Mouse (Mus musculus): Measurements from ENCODE around the gene Zfp420. TPM values are rescaled to one million over a fixed set of nuclear protein-coding genes. Genes with fewer than 3 reads are reported as not detected.

Gene Zfp420
- polyA plus RNA-seq, 1 experiment, result 4.8 TPM

DNA sequence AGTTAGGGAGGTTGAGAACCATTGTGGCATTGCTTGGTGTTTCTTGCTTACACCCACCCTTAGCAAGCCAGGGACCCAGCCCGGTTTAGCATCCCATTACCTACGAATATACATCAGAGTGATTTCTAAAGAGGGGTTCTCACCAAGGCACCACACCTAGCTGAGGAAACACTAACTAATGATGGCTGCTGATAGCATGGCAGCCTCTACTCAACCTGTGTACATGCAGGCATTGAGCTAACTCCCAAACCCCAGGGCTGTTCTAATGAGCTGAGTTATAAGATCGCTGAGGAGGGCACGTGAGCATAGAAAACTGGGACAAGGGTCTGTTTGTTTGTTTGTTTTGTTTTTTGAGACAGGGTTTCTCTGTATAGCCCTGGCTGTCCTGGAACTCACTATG is 33.0 kb downstream of the Zfp420 start:
- Histone ChIP-seq H3K4me1 (ENCODE audit: control insufficient read depth, insufficient read depth, low read length) (no peaks in the 10 kb centered on the region), H3K4me3 (ENCODE audit: insufficient read depth, low read length) (no peak overlapping the region), H3K27ac (ENCODE audit: insufficient read depth, low read depth, low read length) (no peak overlapping the region)
- TF ChIP-seq POLR2A (IDR thresholded peaks at IDR 0.05; ENCODE audit: borderline replicate concordance, low read depth, low read length) (no peak), CTCF (IDR thresholded peaks at IDR 0.05; ENCODE audit: low read depth, low read length) (no peak)

DNA sequence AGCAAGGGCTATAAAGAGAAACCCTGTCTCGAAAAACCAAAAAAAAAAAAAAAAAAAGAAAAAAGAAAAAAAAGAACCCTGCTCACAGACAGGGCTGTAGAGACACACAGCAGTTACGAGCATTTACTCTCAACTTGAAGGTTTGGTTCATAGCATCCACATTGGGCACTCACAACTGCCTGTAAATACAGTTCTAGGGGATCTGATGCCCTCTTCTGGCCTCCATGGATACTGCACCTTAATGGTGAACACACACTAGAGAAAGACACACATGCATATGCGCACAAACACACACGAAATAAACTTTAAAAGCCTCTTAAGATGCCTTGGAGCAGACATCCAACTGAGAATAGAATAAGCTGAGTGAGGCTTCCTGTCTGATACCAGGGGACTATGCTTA is 38.6 kb downstream of the Zfp420 start:
- H3K4me3 ChIP-seq (ENCODE audit: insufficient read depth, low read length), result no peak overlapping the region
- no peak overlapping the region for H3K27ac ChIP-seq (ENCODE audit: insufficient read depth, low read depth, low read length)
- no peaks in the 10 kb centered on the region for H3K4me1 ChIP-seq (ENCODE audit: control insufficient read depth, insufficient read depth, low read length)
- no peak for TF ChIP-seq POLR2A (IDR thresholded peaks at IDR 0.05; ENCODE audit: borderline replicate concordance, low read depth, low read length)
- TF ChIP-seq CTCF (IDR thresholded peaks at IDR 0.05; ENCODE audit: low read depth, low read length), result no peak

- H3K4me3 ChIP-seq (ENCODE audit: insufficient read depth, low read length), result no peak overlapping the region
- H3K4me1 ChIP-seq (ENCODE audit: control insufficient read depth, insufficient read depth, low read length), result peaks cover 3% of the 10 kb centered on the region
- no peak for TF ChIP-seq POLR2A (IDR thresholded peaks at IDR 0.05; ENCODE audit: borderline replicate concordance, low read depth, low read length)
- no peak for TF ChIP-seq CTCF (IDR thresholded peaks at IDR 0.05; ENCODE audit: low read depth, low read length)
- no peak overlapping the region for H3K27ac ChIP-seq (ENCODE audit: insufficient read depth, low read depth, low read length)
Observed at GRCm38 (mm10) chr7:29904101-29904500, 44.3 kb downstream of the Zfp420 start.

DNA sequence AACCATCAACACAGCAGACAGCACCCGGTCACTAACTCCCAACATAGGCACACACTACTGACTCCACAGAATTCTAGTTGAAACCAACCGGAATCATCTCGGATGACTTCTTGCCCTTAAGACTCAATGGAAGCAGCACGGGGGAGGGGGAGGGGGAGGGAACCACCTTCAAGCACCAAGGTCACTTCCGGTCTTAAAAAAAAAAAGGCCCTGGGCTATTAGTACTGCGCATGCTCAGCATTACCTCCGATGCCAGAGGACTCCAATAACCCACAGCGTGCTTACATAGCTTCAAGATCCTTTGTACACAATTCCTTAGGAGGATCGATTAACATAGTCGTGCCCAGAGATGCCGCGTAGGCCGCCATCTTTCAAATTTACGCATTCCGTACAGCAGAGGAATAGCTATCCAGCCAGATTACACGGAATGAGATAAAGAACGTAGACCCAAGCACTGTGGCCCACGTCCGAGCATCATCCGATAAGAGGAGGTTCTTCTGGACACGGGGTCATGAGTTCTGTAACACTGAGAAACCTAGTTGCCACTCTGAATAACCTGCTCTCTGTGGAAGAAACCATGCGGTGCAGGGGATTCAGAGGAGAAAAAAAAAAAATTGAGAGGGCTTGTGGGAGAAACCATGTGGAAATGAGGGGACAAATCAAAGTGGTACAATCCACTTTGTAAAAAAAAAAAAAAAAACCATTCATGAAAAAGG is 46.3 kb downstream of the Zfp420 start, which contains the start of gene Zfp27:
Zfp27 (minus strand) TSS at position 607 of the 716 bp plus-strand sequence.
- no peak for TF ChIP-seq CTCF (IDR thresholded peaks at IDR 0.05; ENCODE audit: low read depth, low read length)
- TF ChIP-seq POLR2A (IDR thresholded peaks at IDR 0.05; ENCODE audit: borderline replicate concordance, low read depth, low read length), result no peak
- Histone ChIP-seq H3K27ac (ENCODE audit: insufficient read depth, low read depth, low read length) (peak within 1 kb of the TSS; percentile 83), H3K4me1 (ENCODE audit: control insufficient read depth, insufficient read depth, low read length) (peaks cover 7% of the 10 kb centered on the region), H3K4me3 (ENCODE audit: insufficient read depth, low read length) (peak within 1 kb of the TSS; percentile 87)

DNA sequence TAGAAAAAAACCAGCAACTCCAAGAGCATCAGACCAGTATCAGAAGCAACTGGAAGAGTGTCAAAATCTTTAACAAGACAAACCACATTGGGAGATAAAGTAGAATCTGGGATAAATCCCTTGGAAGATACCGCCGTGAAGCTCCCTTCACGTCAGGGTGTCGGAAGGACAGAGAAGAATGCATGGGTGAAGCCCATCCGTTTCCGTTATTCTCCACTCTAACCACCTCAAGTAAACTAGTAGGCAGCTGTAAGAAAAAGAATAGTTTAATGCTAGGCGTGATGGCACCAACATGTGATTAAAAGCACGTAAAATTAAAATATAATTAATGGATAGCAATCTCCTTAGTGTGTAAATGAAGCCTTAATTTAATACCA is 46.9 kb downstream of the Zfp420 start:
- Histone ChIP-seq H3K27ac (ENCODE audit: insufficient read depth, low read depth, low read length) (peak overlapping the region; percentile 83; the same call in 1 of the 2 replicates), H3K4me3 (ENCODE audit: insufficient read depth, low read length) (peak overlapping the region; percentile 87), H3K4me1 (ENCODE audit: control insufficient read depth, insufficient read depth, low read length) (peaks cover 7% of the 10 kb centered on the region)
- TF ChIP-seq CTCF (IDR thresholded peaks at IDR 0.05; ENCODE audit: low read depth, low read length) (no peak), POLR2A (IDR thresholded peaks at IDR 0.05; ENCODE audit: borderline replicate concordance, low read depth, low read length) (no peak)

- Histone ChIP-seq H3K4me1 (ENCODE audit: control insufficient read depth, insufficient read depth, low read length) (peaks cover 7% of the 10 kb centered on the region), H3K4me3 (ENCODE audit: insufficient read depth, low read length) (no peak overlapping the region), H3K27ac (ENCODE audit: insufficient read depth, low read depth, low read length) (no peak overlapping the region)
- TF ChIP-seq CTCF (IDR thresholded peaks at IDR 0.05; ENCODE audit: low read depth, low read length) (no peak), POLR2A (IDR thresholded peaks at IDR 0.05; ENCODE audit: borderline replicate concordance, low read depth, low read length) (no peak)
Observed at GRCm38 (mm10) chr7:29907206-29907605, 47.4 kb downstream of the Zfp420 start.

DNA sequence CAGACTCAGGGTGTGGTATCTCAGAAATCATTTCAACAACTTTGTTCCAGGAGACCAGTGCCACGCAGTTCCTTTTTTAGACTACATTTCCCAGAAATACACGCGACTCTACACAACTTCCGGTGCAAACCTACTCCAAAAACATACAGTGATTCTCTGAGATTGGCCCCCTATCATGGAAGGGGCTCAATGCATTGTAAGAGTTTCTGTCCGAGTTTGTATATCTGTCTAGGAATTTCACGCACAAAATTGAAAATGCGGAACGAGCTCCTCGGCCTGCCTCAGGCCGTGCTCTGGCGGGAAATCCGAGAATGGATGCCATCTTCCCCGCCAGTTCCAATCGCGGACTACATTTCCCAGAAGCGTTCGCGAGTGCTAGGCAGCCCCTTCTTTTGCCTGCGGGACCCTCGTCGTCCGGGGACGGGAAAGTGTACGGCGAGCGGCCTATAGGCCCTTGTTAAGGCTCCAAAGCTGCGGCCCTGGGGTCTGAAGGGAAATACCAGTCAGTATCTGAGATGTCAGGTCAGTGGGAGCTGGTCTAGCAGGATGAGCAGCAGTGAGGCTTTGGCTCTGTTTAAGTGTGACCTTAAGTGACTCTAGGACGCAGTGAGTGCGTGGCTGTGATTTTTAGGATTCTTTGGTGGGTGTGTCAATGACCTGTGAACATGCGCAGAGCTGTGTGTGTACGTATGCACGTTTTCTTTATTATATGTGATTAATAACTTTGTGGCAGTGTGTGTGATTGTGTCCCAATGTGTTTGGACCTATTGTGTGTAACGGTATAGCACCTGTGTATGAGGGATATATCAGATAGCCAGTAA is 48.6 kb downstream of the Zfp420 start, which contains the start of gene Zfp383:
Zfp383 (plus strand) TSS at position 94 of the 821 bp plus-strand sequence.
- Histone ChIP-seq H3K27ac (ENCODE audit: insufficient read depth, low read depth, low read length) (peak within 1 kb of the TSS; percentile 66), H3K4me1 (ENCODE audit: control insufficient read depth, insufficient read depth, low read length) (peaks cover 7% of the 10 kb centered on the region), H3K4me3 (ENCODE audit: insufficient read depth, low read length) (peak within 1 kb of the TSS; percentile 93)
- TF ChIP-seq CTCF (IDR thresholded peaks at IDR 0.05; ENCODE audit: low read depth, low read length) (no peak), POLR2A (IDR thresholded peaks at IDR 0.05; ENCODE audit: borderline replicate concordance, low read depth, low read length) (no peak)

DNA sequence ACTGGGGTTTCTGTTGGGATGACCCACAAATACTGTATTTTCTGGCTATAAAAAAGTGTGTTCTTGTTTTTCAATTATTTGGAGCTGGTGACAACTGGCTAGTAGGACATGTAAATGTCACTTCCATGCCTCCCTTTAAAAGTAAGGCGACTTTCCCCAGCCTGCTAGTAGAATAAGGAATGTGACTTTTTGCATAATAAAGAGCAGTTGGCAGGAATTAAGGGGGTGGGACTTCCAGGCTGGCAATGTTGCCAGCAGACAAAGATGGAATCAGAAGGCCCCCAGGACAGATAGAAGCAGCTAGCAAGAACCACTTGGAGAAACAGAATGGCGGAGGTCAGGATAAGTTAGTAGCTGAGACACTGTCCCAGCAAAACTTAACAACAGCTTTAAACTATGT is 50.5 kb downstream of the Zfp420 start:
- no peak for TF ChIP-seq POLR2A (IDR thresholded peaks at IDR 0.05; ENCODE audit: borderline replicate concordance, low read depth, low read length)
- no peak for TF ChIP-seq CTCF (IDR thresholded peaks at IDR 0.05; ENCODE audit: low read depth, low read length)
- Histone ChIP-seq H3K4me1 (ENCODE audit: control insufficient read depth, insufficient read depth, low read length) (peaks cover 7% of the 10 kb centered on the region), H3K27ac (ENCODE audit: insufficient read depth, low read depth, low read length) (no peak overlapping the region), H3K4me3 (ENCODE audit: insufficient read depth, low read length) (no peak overlapping the region)

GRCm38 (mm10) chr7:29912172-29912571 is 52.4 kb downstream of the Zfp420 start:
- Histone ChIP-seq H3K4me1 (ENCODE audit: control insufficient read depth, insufficient read depth, low read length) (peaks cover 4% of the 10 kb centered on the region; the same call in 1 of the 2 replicates), H3K4me3 (ENCODE audit: insufficient read depth, low read length) (no peak overlapping the region), H3K27ac (ENCODE audit: insufficient read depth, low read depth, low read length) (no peak overlapping the region)
- TF ChIP-seq POLR2A (IDR thresholded peaks at IDR 0.05; ENCODE audit: borderline replicate concordance, low read depth, low read length), result no peak
- TF ChIP-seq CTCF (IDR thresholded peaks at IDR 0.05; ENCODE audit: low read depth, low read length), result no peak

Measured in bone marrow macrophage, adult 2 months (primary cell).